Mouse (Mus musculus): ENCODE measurements around the gene Oprd1. TPM values are rescaled to one million over a fixed set of nuclear protein-coding genes. Genes with fewer than 3 reads are reported as not detected.

Gene Oprd1
- polyA plus RNA-seq, 1 experiment from 2014 or later: 0.05 TPM

- H3K27ac ChIP-seq: peak overlapping the region; percentile 80
- H3K9me3 ChIP-seq (replicated peaks): no peaks in the 10 kb centered on the region
- peaks cover 97% of the 10 kb centered on the region for H3K36me3 ChIP-seq
- 60% methylated on average over 10 of the region's 10 CpGs for WGBS (ENCODE audit: insufficient replicate concordance)
- ATAC-seq (ENCODE audit: low read depth) (no peak), DNase-seq (no peak)
- peak overlapping the region; percentile 99 for H3K4me3 ChIP-seq (replicated peaks)
- no peaks in the 10 kb centered on the region for H3K27me3 ChIP-seq
- peaks cover 99% of the 10 kb centered on the region for H3K4me1 ChIP-seq (replicated peaks)
- H3K4me2 ChIP-seq: peak overlapping the region; percentile 98
- H3K9ac ChIP-seq: peak overlapping the region; percentile 97
Observed at GRCm38 (mm10) chr4:132066101-132066773, 78.0 kb downstream of the Oprd1 start.

- Histone ChIP-seq H3K27ac (peak overlapping the region; percentile 80), H3K27me3 (no peaks in the 10 kb centered on the region), H3K4me3 (replicated peaks) (peak overlapping the region; percentile 99), H3K4me1 (replicated peaks) (peaks cover 99% of the 10 kb centered on the region), H3K9me3 (replicated peaks) (no peaks in the 10 kb centered on the region), H3K4me2 (peak overlapping the region; percentile 98), H3K36me3 (peaks cover 93% of the 10 kb centered on the region), H3K9ac (peak overlapping the region; percentile 97)
- DNase-seq (no peak), ATAC-seq (ENCODE audit: low read depth) (peak; percentile 35; the same call in 1 of the 2 replicates)
- 23% methylated on average over 3 of the region's 3 CpGs for WGBS (ENCODE audit: insufficient replicate concordance)
Observed at GRCm38 (mm10) chr4:132065578-132065977, 78.7 kb downstream of the Oprd1 start.

DNA sequence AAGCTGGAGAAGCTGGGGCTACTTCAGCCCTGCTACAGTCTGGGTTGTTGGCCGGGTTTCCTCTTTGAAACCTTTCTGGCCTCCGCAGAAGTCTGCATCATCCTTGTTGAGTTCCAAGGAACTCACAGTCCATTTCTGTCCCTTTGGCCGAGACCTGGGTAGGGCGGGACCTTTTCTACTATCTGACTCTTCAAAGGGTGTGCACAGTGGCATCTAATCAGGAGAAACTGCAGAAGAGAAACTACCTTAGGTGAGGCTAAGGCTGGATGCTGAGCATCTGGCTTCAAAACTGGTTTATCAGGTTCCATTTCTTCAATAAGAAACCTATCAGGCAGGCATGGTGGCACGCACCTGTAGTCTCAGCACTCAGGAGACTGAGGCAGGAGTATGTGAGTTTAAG is 79.7 kb downstream of the Oprd1 start:
- peaks cover 99% of the 10 kb centered on the region for H3K4me1 ChIP-seq (replicated peaks)
- WGBS (ENCODE audit: insufficient replicate concordance): 67% methylated on average over 5 of the region's 5 CpGs
- H3K4me2 ChIP-seq: peak overlapping the region; percentile 98
- no peak for ATAC-seq (ENCODE audit: low read depth)
- peak overlapping the region; percentile 56 for H3K9ac ChIP-seq
- no peak for DNase-seq
- H3K36me3 ChIP-seq: peaks cover 86% of the 10 kb centered on the region
- peak overlapping the region; percentile 80 for H3K27ac ChIP-seq
- H3K4me3 ChIP-seq (replicated peaks): peak overlapping the region; percentile 99
- H3K27me3 ChIP-seq: no peaks in the 10 kb centered on the region
- no peaks in the 10 kb centered on the region for H3K9me3 ChIP-seq (replicated peaks)

GRCm38 (mm10) chr4:132062934-132063884 is 81.1 kb downstream of the Oprd1 start:
- peak overlapping the region; percentile 21 for H3K4me3 ChIP-seq (replicated peaks)
- ATAC-seq (ENCODE audit: low read depth) (no peak), DNase-seq (no peak)
- peaks cover 99% of the 10 kb centered on the region for H3K4me1 ChIP-seq (replicated peaks)
- H3K4me2 ChIP-seq: peak overlapping the region; percentile 62
- peak overlapping the region; percentile 68 for H3K9ac ChIP-seq
- H3K27ac ChIP-seq: peak overlapping the region; percentile 97
- no peaks in the 10 kb centered on the region for H3K27me3 ChIP-seq
- H3K9me3 ChIP-seq (replicated peaks): no peaks in the 10 kb centered on the region
- WGBS (ENCODE audit: insufficient replicate concordance): 50% methylated on average over 17 of the region's 17 CpGs
- H3K36me3 ChIP-seq: peaks cover 86% of the 10 kb centered on the region

- ATAC-seq (ENCODE audit: low read depth): no peak
- Histone ChIP-seq H3K36me3 (peaks cover 83% of the 10 kb centered on the region), H3K27ac (peak overlapping the region; percentile 97), H3K9ac (peak overlapping the region; percentile 68; the same call in 1 of the 2 replicates), H3K9me3 (replicated peaks) (no peaks in the 10 kb centered on the region), H3K4me1 (replicated peaks) (peaks cover 99% of the 10 kb centered on the region), H3K4me3 (replicated peaks) (peak overlapping the region; percentile 21; the same call in 1 of the 2 replicates), H3K4me2 (peak overlapping the region; percentile 62), H3K27me3 (no peaks in the 10 kb centered on the region)
- no peak for DNase-seq
- WGBS (ENCODE audit: insufficient replicate concordance): 87% methylated on average over 8 of the region's 8 CpGs
Observed at GRCm38 (mm10) chr4:132062289-132062688, 82.0 kb downstream of the Oprd1 start.

Other genes starting within 250 kb of the Oprd1 start
- gene Tmem200b, start 222.7 kb downstream of the Oprd1 start, polyA plus RNA-seq (2015; fragmentation: Nextera tagmentation; extraction: Ambion mirVana): 0.15 and 0.25 TPM in 2 replicates
- gene Gm10300, start 69.8 kb downstream of the Oprd1 start, polyA plus RNA-seq (2015; fragmentation: Nextera tagmentation; extraction: Ambion mirVana): 0.39 and 0.63 TPM in 2 replicates
- 147 and 193 TPM in 2 replicates for gene Epb41, start 69.2 kb downstream of the Oprd1 start, polyA plus RNA-seq (2015; fragmentation: Nextera tagmentation; extraction: Ambion mirVana)
- gene Ythdf2, start 67.8 kb upstream of the Oprd1 start, polyA plus RNA-seq (2015; fragmentation: Nextera tagmentation; extraction: Ambion mirVana): 40.3 and 48.5 TPM in 2 replicates
- 16.9 and 17.3 TPM in 2 replicates for gene Gmeb1, start 117.1 kb upstream of the Oprd1 start, polyA plus RNA-seq (2015; fragmentation: Nextera tagmentation; extraction: Ambion mirVana)
- gene Taf12, start 129.9 kb upstream of the Oprd1 start, polyA plus RNA-seq (2015; fragmentation: Nextera tagmentation; extraction: Ambion mirVana): 53.3 and 62.2 TPM in 2 replicates
- 0.44 and 1.2 TPM in 2 replicates for gene Rab42, start 158.9 kb upstream of the Oprd1 start, polyA plus RNA-seq (2015; fragmentation: Nextera tagmentation; extraction: Ambion mirVana)
- 43.1 and 45.3 TPM in 2 replicates for gene Trnau1ap, start 185.1 kb upstream of the Oprd1 start, polyA plus RNA-seq (2015; fragmentation: Nextera tagmentation; extraction: Ambion mirVana)
- gene Rcc1, start 209.1 kb upstream of the Oprd1 start, polyA plus RNA-seq (2015; fragmentation: Nextera tagmentation; extraction: Ambion mirVana): 79.4 and 80.2 TPM in 2 replicates